Mouse (Mus musculus): ENCODE measurements around the gene Cep63. TPM values are rescaled to one million over a fixed set of nuclear protein-coding genes. Genes with fewer than 3 reads are reported as not detected.
A peak's percentile ranks its signal among the peaks of the same experiment; 100 is the strongest.

Cep63 gene
- 43.9 and 47.0 TPM in 2 replicates for polyA plus RNA-seq (2015; fragmentation: Nextera tagmentation; extraction: Ambion mirVana)

GRCm38 (mm10) chr9:102625983-102626838 lies at the start of gene Cep63, which contains the start of gene Anapc13:
Gene Cep63 (minus strand): TSS chr9:102626534.
Gene Anapc13 (plus strand): TSS chr9:102626296.
- ATAC-seq (ENCODE audit: insufficient number of reproducible peaks, low FRiP score, low TSS enrichment, low read depth): peak; percentile 94
- peak within 1 kb of the TSS; percentile 71 for H3K4me2 ChIP-seq
- under 1% methylated on average over 83 of the region's 84 CpGs for WGBS

GRCm38 (mm10) chr9:102675922-102676321 lies 49.6 kb upstream of the Cep63 start:
- H3K27me3 ChIP-seq: no peaks in the 10 kb centered on the region
- WGBS: 83% methylated on average over 5 of the region's 5 CpGs
- ATAC-seq (ENCODE audit: insufficient number of reproducible peaks, low FRiP score, low TSS enrichment, low read depth): no peak

More at GRCm38 (mm10) chr9:102625983-102626838, at the start of gene Cep63, which contains the start of gene Anapc13:
- Histone ChIP-seq H3K4me3 (peak within 1 kb of the TSS; percentile 95), H3K4me1 (peaks cover 28% of the 10 kb centered on the region), H3K27ac (peak within 1 kb of the TSS; percentile 99), H3K27me3 (no peaks in the 10 kb centered on the region), H3K9ac (peak within 1 kb of the TSS; percentile 99), H3K36me3 (0 out of 2 replicates have a peak, but pooled peaks cover 6% of the 10 kb centered on the region), H3K9me3 (no peaks in the 10 kb centered on the region)

GRCm38 (mm10) chr9:102673381-102673780 lies 47.0 kb upstream of the Cep63 start:
- Histone ChIP-seq H3K9ac (no peak overlapping the region), H3K27me3 (no peaks in the 10 kb centered on the region; the same call in 1 of the 2 replicates), H3K36me3 (no peaks in the 10 kb centered on the region), H3K4me3 (no peak overlapping the region), H3K9me3 (no peaks in the 10 kb centered on the region), H3K4me1 (peaks cover 10% of the 10 kb centered on the region), H3K4me2 (no peak overlapping the region), H3K27ac (no peak overlapping the region)
- WGBS: 52% methylated on average over 7 of the region's 7 CpGs
- no peak for ATAC-seq (ENCODE audit: insufficient number of reproducible peaks, low FRiP score, low TSS enrichment, low read depth)

More at GRCm38 (mm10) chr9:102675922-102676321, 49.6 kb upstream of the Cep63 start:
- Histone ChIP-seq H3K4me3 (no peak overlapping the region), H3K27ac (no peak overlapping the region), H3K9me3 (no peaks in the 10 kb centered on the region), H3K9ac (no peak overlapping the region), H3K4me2 (no peak overlapping the region), H3K36me3 (no peaks in the 10 kb centered on the region), H3K4me1 (peaks cover 10% of the 10 kb centered on the region)

GRCm38 (mm10) chr9:102668906-102669305 lies 42.6 kb upstream of the Cep63 start:
- ATAC-seq (ENCODE audit: insufficient number of reproducible peaks, low FRiP score, low TSS enrichment, low read depth): no peak
- Histone ChIP-seq H3K36me3 (no peaks in the 10 kb centered on the region), H3K4me3 (no peak overlapping the region), H3K27me3 (no peaks in the 10 kb centered on the region; the same call in 1 of the 2 replicates), H3K9me3 (no peaks in the 10 kb centered on the region), H3K27ac (no peak overlapping the region), H3K9ac (no peak overlapping the region), H3K4me1 (peaks cover 10% of the 10 kb centered on the region), H3K4me2 (no peak overlapping the region)
- WGBS: 84% methylated on average over 12 of the region's 12 CpGs

GRCm38 (mm10) chr9:102668115-102668514 lies 41.8 kb upstream of the Cep63 start:
- H3K9ac ChIP-seq: no peak overlapping the region
- ATAC-seq (ENCODE audit: insufficient number of reproducible peaks, low FRiP score, low TSS enrichment, low read depth): no peak
- no peaks in the 10 kb centered on the region; the same call in 1 of the 2 replicates for H3K27me3 ChIP-seq
- no peak overlapping the region for H3K4me3 ChIP-seq
- 16% methylated on average over 6 of the region's 6 CpGs for WGBS
- H3K4me1 ChIP-seq: peaks cover 3% of the 10 kb centered on the region; the same call in 1 of the 2 replicates
- H3K36me3 ChIP-seq: no peaks in the 10 kb centered on the region
- no peak overlapping the region for H3K27ac ChIP-seq
- no peak overlapping the region for H3K4me2 ChIP-seq
- no peaks in the 10 kb centered on the region for H3K9me3 ChIP-seq

- WGBS: 31% methylated on average over 8 of the region's 8 CpGs
These were observed 30.2 kb upstream of the Cep63 start for GRCm38 (mm10) chr9:102656355-102657095.

GRCm38 (mm10) chr9:102651199-102651720 lies 24.9 kb upstream of the Cep63 start:
- WGBS: 42% methylated on average over 6 of the region's 6 CpGs
- H3K9ac ChIP-seq: no peak overlapping the region
- H3K27ac ChIP-seq: 0 out of 2 replicates have a peak overlapping the region, but pooled peaks have one; percentile 47
- no peaks in the 10 kb centered on the region for H3K9me3 ChIP-seq
- H3K4me2 ChIP-seq: no peak overlapping the region
- H3K27me3 ChIP-seq: no peaks in the 10 kb centered on the region
- ATAC-seq (ENCODE audit: insufficient number of reproducible peaks, low FRiP score, low TSS enrichment, low read depth): no peak
- H3K4me3 ChIP-seq: no peak overlapping the region
- no peaks in the 10 kb centered on the region for H3K36me3 ChIP-seq
- H3K4me1 ChIP-seq: peaks cover 36% of the 10 kb centered on the region

More at GRCm38 (mm10) chr9:102656355-102657095, 30.2 kb upstream of the Cep63 start:
- Histone ChIP-seq H3K27me3 (no peaks in the 10 kb centered on the region), H3K4me1 (peaks cover 15% of the 10 kb centered on the region), H3K9ac (no peak overlapping the region), H3K4me2 (no peak overlapping the region), H3K4me3 (no peak overlapping the region), H3K36me3 (no peaks in the 10 kb centered on the region), H3K27ac (no peak overlapping the region), H3K9me3 (no peaks in the 10 kb centered on the region)
- ATAC-seq (ENCODE audit: insufficient number of reproducible peaks, low FRiP score, low TSS enrichment, low read depth): no peak

GRCm38 (mm10) chr9:102650637-102651036 lies 24.3 kb upstream of the Cep63 start:
- Histone ChIP-seq H3K4me3 (no peak overlapping the region), H3K36me3 (no peaks in the 10 kb centered on the region), H3K9ac (no peak overlapping the region), H3K9me3 (no peaks in the 10 kb centered on the region), H3K27me3 (no peaks in the 10 kb centered on the region), H3K4me1 (peaks cover 39% of the 10 kb centered on the region), H3K4me2 (0 out of 2 replicates have a peak overlapping the region, but pooled peaks have one; percentile 13), H3K27ac (peak overlapping the region; percentile 47; the same call in 1 of the 2 replicates)
- ATAC-seq (ENCODE audit: insufficient number of reproducible peaks, low FRiP score, low TSS enrichment, low read depth): no peak
- WGBS: 18% methylated on average over 7 of the region's 7 CpGs

- peaks cover 45% of the 10 kb centered on the region for H3K4me1 ChIP-seq
- no peaks in the 10 kb centered on the region for H3K27me3 ChIP-seq
- H3K9me3 ChIP-seq: no peaks in the 10 kb centered on the region
- H3K27ac ChIP-seq: peak overlapping the region; percentile 47; the same call in 1 of the 2 replicates
- 22% methylated on average over 17 of the region's 17 CpGs for WGBS
- no peak overlapping the region for H3K9ac ChIP-seq
- no peaks in the 10 kb centered on the region for H3K36me3 ChIP-seq
- ATAC-seq (ENCODE audit: insufficient number of reproducible peaks, low FRiP score, low TSS enrichment, low read depth): peak; percentile 26; the same call in 1 of the 2 replicates
- no peak overlapping the region for H3K4me3 ChIP-seq
- 0 out of 2 replicates have a peak overlapping the region, but pooled peaks have one; percentile 13 for H3K4me2 ChIP-seq
These were observed 23.7 kb upstream of the Cep63 start for GRCm38 (mm10) chr9:102649917-102650527.

GRCm38 (mm10) chr9:102647010-102647409 lies 20.7 kb upstream of the Cep63 start:
- H3K36me3 ChIP-seq: no peaks in the 10 kb centered on the region
- peak overlapping the region; percentile 38; the same call in 1 of the 2 replicates for H3K27ac ChIP-seq
- no peak for ATAC-seq (ENCODE audit: insufficient number of reproducible peaks, low FRiP score, low TSS enrichment, low read depth)
- H3K9me3 ChIP-seq: no peaks in the 10 kb centered on the region
- peaks cover 71% of the 10 kb centered on the region for H3K4me1 ChIP-seq
- H3K4me2 ChIP-seq: no peak overlapping the region
- H3K4me3 ChIP-seq: no peak overlapping the region
- 68% methylated on average over 6 of the region's 6 CpGs for WGBS
- H3K9ac ChIP-seq: no peak overlapping the region
- H3K27me3 ChIP-seq: no peaks in the 10 kb centered on the region

GRCm38 (mm10) chr9:102645119-102645695 lies 18.9 kb upstream of the Cep63 start:
- Histone ChIP-seq H3K4me3 (no peak overlapping the region), H3K27me3 (no peaks in the 10 kb centered on the region), H3K4me1 (peaks cover 63% of the 10 kb centered on the region), H3K27ac (peak overlapping the region; percentile 97), H3K9me3 (no peaks in the 10 kb centered on the region), H3K36me3 (no peaks in the 10 kb centered on the region), H3K4me2 (0 out of 2 replicates have a peak overlapping the region, but pooled peaks have one; percentile 3), H3K9ac (no peak overlapping the region)
- 25% methylated on average over 3 of the region's 3 CpGs for WGBS
- no peak for ATAC-seq (ENCODE audit: insufficient number of reproducible peaks, low FRiP score, low TSS enrichment, low read depth)
